Mouse (Mus musculus): ENCODE results near the gene Ptprg. TPM values are rescaled to one million over a fixed set of nuclear protein-coding genes. Genes with fewer than 3 reads are reported as not detected.
"Not testable (repeated sequence)": the region's sequence is repeated elsewhere in the genome, so short reads cannot be mapped to it uniquely, and the experiment has no call there.

The Ptprg gene
- total RNA-seq, 1 experiment from 2014 or later: not detected

GRCm38 (mm10) chr14:11964326-11964725, 411.0 kb downstream of the Ptprg start:
- not testable (repeated sequence) for ATAC-seq (ENCODE audit: extremely low read depth, insufficient number of reproducible peaks, low FRiP score, poor library complexity, severe bottlenecking)

DNA sequence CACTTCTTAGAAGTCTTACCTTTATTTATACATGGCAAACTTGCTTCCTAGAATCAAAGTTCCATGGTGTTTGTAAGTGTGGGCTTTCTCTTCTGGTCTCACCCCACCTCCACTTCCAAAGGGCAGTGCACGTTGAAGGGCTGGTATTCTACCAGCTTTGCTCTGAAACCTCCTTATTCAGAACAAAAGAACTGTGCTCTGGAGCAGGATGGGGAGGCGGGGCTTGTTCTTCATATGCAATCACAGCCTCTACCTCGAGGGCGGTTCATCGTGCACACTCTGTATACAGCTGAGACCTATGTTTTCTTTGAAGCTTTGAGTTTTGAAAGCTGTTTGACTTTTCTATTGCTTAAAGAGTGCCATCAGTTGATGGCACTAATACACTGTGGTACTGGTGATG, 412.5 kb downstream of the Ptprg start:
- ATAC-seq (ENCODE audit: extremely low read depth, insufficient number of reproducible peaks, low FRiP score, poor library complexity, severe bottlenecking): no peak

DNA sequence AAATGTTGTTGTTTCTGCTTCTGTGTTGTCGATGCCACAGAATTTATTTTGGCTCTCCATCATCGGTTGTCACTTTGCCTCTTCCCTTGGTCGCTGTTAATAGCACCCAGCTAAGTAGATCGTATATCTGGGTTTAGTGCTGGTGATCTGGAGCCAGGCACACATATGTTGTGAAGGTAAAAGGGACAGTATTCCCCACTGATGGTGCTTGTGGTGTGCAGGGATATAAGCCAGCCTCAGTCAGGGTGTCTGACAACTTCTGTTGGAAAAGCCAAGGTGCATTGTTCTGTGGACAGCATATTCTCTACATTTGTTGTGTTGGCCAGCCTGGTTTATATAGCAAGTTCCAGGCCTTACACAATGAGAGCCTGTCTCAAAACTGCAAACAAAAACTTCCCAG, 428.4 kb downstream of the Ptprg start:
- no peak for ATAC-seq (ENCODE audit: extremely low read depth, insufficient number of reproducible peaks, low FRiP score, poor library complexity, severe bottlenecking)

- ATAC-seq (ENCODE audit: extremely low read depth, insufficient number of reproducible peaks, low FRiP score, poor library complexity, severe bottlenecking): no peak
These were observed 429.7 kb downstream of the Ptprg start for GRCm38 (mm10) chr14:11983031-11983430.

DNA sequence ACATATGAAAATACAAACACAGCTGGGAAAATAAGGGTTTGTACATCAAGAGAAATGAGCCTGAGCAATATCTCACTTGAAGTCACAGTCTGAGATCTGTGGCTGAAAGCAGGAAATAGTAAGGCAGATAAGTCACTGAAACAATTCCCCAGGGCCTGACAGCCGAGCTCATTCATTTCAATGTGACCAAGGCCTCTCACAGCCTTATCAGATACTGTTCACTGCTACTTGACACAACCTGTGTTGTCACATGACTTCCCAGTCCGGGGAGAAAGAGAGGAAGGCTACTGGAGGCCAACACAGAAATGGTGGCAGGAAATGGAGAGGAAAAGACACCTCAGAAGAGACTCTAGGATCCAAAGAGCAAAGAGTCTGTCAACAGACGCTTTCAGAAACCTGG, 430.8 kb downstream of the Ptprg start:
- no peak for ATAC-seq (ENCODE audit: extremely low read depth, insufficient number of reproducible peaks, low FRiP score, poor library complexity, severe bottlenecking)

DNA sequence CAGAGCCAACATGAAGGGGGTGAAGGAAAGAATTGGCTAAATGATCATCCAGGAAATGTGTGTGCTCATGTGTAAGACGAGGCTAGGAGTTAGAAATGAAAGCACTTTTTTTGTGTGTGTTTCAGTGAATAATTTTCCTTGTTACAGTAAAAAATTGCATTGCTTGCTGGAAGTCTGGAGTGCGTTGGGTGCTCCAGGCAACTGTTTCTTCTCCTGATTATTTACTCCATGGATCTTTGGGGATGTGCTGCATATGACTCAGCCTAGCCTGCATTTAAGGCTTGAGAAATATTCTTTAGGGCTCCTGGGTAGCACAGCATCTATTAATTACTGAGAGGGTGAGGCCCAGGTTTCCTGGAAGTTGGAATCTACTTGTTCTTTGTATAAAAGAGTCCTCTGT, 435.6 kb downstream of the Ptprg start:
- no peak for ATAC-seq (ENCODE audit: extremely low read depth, insufficient number of reproducible peaks, low FRiP score, poor library complexity, severe bottlenecking)

GRCm38 (mm10) chr14:11991151-11991550, 437.8 kb downstream of the Ptprg start:
- no peak for ATAC-seq (ENCODE audit: extremely low read depth, insufficient number of reproducible peaks, low FRiP score, poor library complexity, severe bottlenecking)

GRCm38 (mm10) chr14:11992111-11992510, 438.8 kb downstream of the Ptprg start:
- no peak for ATAC-seq (ENCODE audit: extremely low read depth, insufficient number of reproducible peaks, low FRiP score, poor library complexity, severe bottlenecking)

GRCm38 (mm10) chr14:11992534-11992933, 439.2 kb downstream of the Ptprg start:
- ATAC-seq (ENCODE audit: extremely low read depth, insufficient number of reproducible peaks, low FRiP score, poor library complexity, severe bottlenecking): no peak

DNA sequence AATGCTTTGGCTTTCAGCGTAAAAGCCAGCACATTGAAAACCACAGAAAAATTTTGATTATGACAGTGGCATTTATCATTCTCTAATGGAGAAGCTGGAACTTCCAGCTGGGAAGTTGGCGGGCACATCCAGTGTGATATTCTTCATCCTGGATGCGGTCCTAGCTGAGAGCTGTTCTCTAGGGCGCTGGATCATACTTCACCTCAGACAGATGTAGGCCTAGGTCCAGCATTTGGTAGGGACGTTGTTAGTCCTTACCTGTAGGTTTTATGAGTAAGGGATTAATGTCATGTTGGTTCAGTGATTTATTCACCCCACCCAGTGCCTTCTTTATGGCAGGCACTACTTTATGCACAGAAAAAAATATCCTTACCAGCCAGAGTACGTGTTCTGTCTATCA, 444.2 kb downstream of the Ptprg start:
- ATAC-seq (ENCODE audit: extremely low read depth, insufficient number of reproducible peaks, low FRiP score, poor library complexity, severe bottlenecking): no peak

- ATAC-seq (ENCODE audit: extremely low read depth, insufficient number of reproducible peaks, low FRiP score, poor library complexity, severe bottlenecking): no peak
These were observed 445.1 kb downstream of the Ptprg start for GRCm38 (mm10) chr14:11998464-11998863.

- no peak for ATAC-seq (ENCODE audit: extremely low read depth, insufficient number of reproducible peaks, low FRiP score, poor library complexity, severe bottlenecking)
These were observed 450.7 kb downstream of the Ptprg start for GRCm38 (mm10) chr14:12004061-12004460.

DNA sequence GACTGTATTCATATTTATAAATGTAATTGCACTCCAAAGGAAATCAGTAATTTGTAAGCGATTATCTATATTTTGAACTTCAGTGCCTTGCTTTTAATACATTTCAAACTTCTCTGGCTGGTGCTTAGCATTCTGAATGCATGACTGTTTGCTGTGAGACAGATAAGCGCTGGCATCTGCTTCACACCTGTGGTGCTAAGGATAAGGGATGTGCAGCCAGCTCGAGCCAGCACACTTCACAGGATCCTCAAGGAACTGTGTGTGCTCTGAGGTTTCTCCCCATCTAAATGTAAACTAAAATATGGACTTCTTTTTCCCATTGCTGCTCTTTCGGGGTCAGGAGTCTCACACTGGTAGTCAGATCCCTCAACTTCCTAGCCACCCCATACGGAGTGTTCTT, 458.4 kb downstream of the Ptprg start:
- ATAC-seq (ENCODE audit: extremely low read depth, insufficient number of reproducible peaks, low FRiP score, poor library complexity, severe bottlenecking): no peak

DNA sequence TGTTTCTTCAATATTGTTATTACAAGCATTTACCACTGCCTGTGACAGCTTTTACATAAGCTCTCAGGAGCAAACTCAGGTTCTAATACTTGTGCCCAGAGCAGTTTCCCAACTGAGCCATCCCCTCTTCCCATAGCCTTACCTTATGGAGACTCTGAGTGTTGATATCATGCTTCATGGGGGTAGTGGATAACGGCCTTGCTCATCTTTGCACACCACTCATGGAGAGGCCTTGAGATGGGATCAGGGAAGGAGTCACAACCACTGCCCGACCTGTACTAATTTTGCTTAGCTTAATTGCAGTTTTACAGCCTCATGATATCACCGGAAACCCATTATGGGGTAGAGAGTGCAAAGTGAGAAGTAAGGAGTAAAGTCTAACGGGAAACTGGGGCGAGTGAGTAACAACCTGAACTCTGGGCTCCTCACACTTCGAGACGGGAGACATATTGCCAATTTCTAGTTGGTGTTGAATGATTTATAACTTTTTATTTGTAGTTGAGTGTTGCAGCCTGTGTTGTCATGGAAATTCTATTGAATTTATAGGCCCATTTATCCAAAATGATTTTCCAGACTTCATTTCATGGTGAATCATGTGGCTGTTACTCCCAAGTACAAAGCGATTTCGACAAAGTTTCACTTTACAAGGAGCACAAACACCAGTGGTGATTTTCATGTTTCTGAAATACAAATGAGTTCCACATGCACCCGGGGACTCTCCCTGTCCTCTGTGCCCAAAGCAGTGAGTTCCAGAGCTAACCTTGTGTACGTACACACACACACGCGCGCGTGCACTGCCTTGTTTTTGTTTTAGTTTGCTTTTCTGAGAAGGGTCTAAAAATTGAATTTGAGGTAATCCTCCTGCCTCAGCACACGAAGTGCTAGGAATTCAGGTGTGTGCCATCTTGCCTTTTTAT, 472.7 kb downstream of the Ptprg start:
- ATAC-seq (ENCODE audit: extremely low read depth, insufficient number of reproducible peaks, low FRiP score, poor library complexity, severe bottlenecking): no peak

DNA sequence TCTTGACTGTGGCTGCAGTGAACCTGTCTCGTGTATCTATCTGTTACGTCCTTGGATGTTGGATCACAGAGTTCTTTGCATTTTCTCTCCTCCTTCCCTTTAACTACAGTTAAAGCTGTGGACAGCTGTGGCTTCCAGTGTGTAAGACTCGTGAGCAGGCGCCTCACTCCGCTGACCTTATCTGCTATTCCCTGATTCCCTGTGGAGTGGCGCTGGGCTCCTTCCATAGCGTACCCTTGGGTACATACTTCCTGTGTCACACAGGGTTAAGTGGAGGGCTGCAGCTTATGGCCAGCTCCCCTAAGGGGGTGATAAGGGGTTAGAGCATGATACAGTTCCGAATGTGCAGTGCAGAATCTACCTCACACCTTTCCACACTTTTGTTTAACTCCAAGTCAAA, 473.9 kb downstream of the Ptprg start:
- no peak for ATAC-seq (ENCODE audit: extremely low read depth, insufficient number of reproducible peaks, low FRiP score, poor library complexity, severe bottlenecking)

GRCm38 (mm10) chr14:12029926-12030325, 476.6 kb downstream of the Ptprg start:
- no peak for ATAC-seq (ENCODE audit: extremely low read depth, insufficient number of reproducible peaks, low FRiP score, poor library complexity, severe bottlenecking)

GRCm38 (mm10) chr14:12036530-12037283, 483.4 kb downstream of the Ptprg start:
- ATAC-seq (ENCODE audit: extremely low read depth, insufficient number of reproducible peaks, low FRiP score, poor library complexity, severe bottlenecking): no peak

DNA sequence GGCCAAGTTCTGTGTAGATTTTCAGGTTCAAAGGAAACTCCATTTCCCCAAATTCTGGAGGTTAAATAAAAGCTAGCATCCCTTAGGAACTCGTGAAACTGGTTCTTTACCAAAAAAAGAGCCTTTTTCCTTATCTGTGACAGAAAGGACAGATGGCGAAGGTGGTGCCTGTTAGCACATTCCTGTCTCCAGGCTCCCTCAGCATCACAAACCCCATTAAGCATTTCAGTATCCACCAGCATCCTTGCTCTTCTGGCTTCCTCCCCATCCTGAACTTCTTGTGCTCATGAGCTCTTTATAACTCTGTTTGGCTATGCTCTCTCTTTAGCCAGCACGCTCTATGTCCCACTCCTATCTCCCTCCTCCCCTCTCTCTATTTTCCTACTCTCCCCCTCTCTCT, 486.4 kb downstream of the Ptprg start:
- ATAC-seq (ENCODE audit: extremely low read depth, insufficient number of reproducible peaks, low FRiP score, poor library complexity, severe bottlenecking): no peak

DNA sequence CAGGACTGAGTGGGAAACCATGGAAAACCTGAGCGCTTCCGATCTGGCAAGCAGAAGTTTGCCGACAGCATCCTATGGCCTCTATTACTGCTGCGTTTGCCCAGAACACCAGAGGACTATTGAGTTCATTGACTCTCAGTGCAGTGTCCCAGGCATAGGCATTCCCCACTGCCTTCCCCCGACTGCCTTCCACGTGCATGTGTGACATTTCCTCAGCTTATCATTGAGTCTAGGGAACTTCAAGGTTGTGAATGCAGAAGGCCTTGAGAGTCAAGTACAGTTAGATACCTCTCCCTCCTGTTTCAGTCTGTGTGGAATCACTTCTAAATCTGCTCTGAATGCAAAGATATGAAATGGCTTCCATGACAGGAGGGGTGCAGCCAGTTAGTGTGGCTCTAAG, 488.2 kb downstream of the Ptprg start:
- no peak for ATAC-seq (ENCODE audit: extremely low read depth, insufficient number of reproducible peaks, low FRiP score, poor library complexity, severe bottlenecking)

GRCm38 (mm10) chr14:12046226-12046882, 493.0 kb downstream of the Ptprg start:
- ATAC-seq (ENCODE audit: extremely low read depth, insufficient number of reproducible peaks, low FRiP score, poor library complexity, severe bottlenecking): no peak

All from neutrophil, adult 5-6 weeks (primary cell).